Mouse (Mus musculus): ENCODE results near the gene Krtap5-4.
"Not testable (repeated sequence)": the region's sequence is repeated elsewhere in the genome, so short reads cannot be mapped to it uniquely, and the experiment has no call there.

Krtap5-4 gene

GRCm38 (mm10) chr7:142303249-142303648 lies at the start of gene Krtap5-4:
Gene Krtap5-4 (plus strand): TSS chr7:142303549.
- no peak for DNase-seq (ENCODE audit: low read depth)

- DNase-seq (ENCODE audit: low read depth): peak; percentile 8
These were observed 47.8 kb upstream of the Krtap5-4 start for GRCm38 (mm10) chr7:142255517-142255916.

GRCm38 (mm10) chr7:142258254-142258653 lies 45.1 kb upstream of the Krtap5-4 start, which contains the start of gene Gm2431:
Gene Gm2431 (minus strand): TSS chr7:142258354.
- DNase-seq (ENCODE audit: low read depth): not testable (repeated sequence)

GRCm38 (mm10) chr7:142274263-142274662 lies 29.1 kb upstream of the Krtap5-4 start, which contains the start of gene Gm4559:
Gene Gm4559 (minus strand): TSS chr7:142274363.
- DNase-seq (ENCODE audit: low read depth): not testable (repeated sequence)

GRCm38 (mm10) chr7:142278183-142278582 lies 25.2 kb upstream of the Krtap5-4 start:
- DNase-seq (ENCODE audit: low read depth): peak; percentile 33

GRCm38 (mm10) chr7:142279291-142279690 lies 24.1 kb upstream of the Krtap5-4 start:
- DNase-seq (ENCODE audit: low read depth): not testable (repeated sequence)

GRCm38 (mm10) chr7:142282847-142283246 lies 20.5 kb upstream of the Krtap5-4 start:
- DNase-seq (ENCODE audit: low read depth): not testable (repeated sequence)

- DNase-seq (ENCODE audit: low read depth): peak; percentile 43
These were observed 19.2 kb upstream of the Krtap5-4 start for GRCm38 (mm10) chr7:142284023-142284591.

- DNase-seq (ENCODE audit: low read depth): peak; percentile 96
These were observed 18.7 kb upstream of the Krtap5-4 start for GRCm38 (mm10) chr7:142284615-142285080.

GRCm38 (mm10) chr7:142285130-142285835 lies 18.1 kb upstream of the Krtap5-4 start:
- no peak for DNase-seq (ENCODE audit: low read depth)

GRCm38 (mm10) chr7:142285910-142286612 lies 17.3 kb upstream of the Krtap5-4 start:
- DNase-seq (ENCODE audit: low read depth): not testable (repeated sequence)

- peak; percentile 22 for DNase-seq (ENCODE audit: low read depth)
These were observed 9.5 kb upstream of the Krtap5-4 start for GRCm38 (mm10) chr7:142293851-142294250.

GRCm38 (mm10) chr7:142295418-142295817 lies 7.9 kb upstream of the Krtap5-4 start:
- no peak for DNase-seq (ENCODE audit: low read depth)

- not testable (repeated sequence) for DNase-seq (ENCODE audit: low read depth)
These were observed 7.2 kb upstream of the Krtap5-4 start for GRCm38 (mm10) chr7:142296108-142296507.

GRCm38 (mm10) chr7:142297018-142297417 lies 6.3 kb upstream of the Krtap5-4 start, which contains the start of gene Krtap5-1:
Gene Krtap5-1 (minus strand): TSS chr7:142297118.
- DNase-seq (ENCODE audit: low read depth): not testable (repeated sequence)

GRCm38 (mm10) chr7:142303929-142304328 lies 580 bp downstream of the Krtap5-4 start:
- not testable (repeated sequence) for DNase-seq (ENCODE audit: low read depth)

- no peak for DNase-seq (ENCODE audit: low read depth)
These were observed 11.4 kb downstream of the Krtap5-4 start for GRCm38 (mm10) chr7:142314600-142315285.

GRCm38 (mm10) chr7:142316558-142316957 lies 13.2 kb downstream of the Krtap5-4 start:
- peak; percentile 34 for DNase-seq (ENCODE audit: low read depth)

GRCm38 (mm10) chr7:142317216-142317615 lies 13.9 kb downstream of the Krtap5-4 start:
- no peak for DNase-seq (ENCODE audit: low read depth)

GRCm38 (mm10) chr7:142319124-142319523 lies 15.8 kb downstream of the Krtap5-4 start:
- no peak for DNase-seq (ENCODE audit: low read depth)

- DNase-seq (ENCODE audit: low read depth): no peak
These were observed 17.6 kb downstream of the Krtap5-4 start for GRCm38 (mm10) chr7:142320906-142321305.
